Mouse (Mus musculus) brain, embryonic 14.5 days (tissue): ENCODE data around the gene Bak1.

ENCODE experiments used
- CTCF ChIP-seq: fragments of 200-500 bp; IDR thresholded peaks from 2 replicates; pipeline ENCODE4 v1.5.1; 2012; ENCODE audit warnings: inconsistent platforms, mild to moderate bottlenecking, moderate library complexity, borderline replicate concordance; ENCODE audit not compliant: insufficient read depth, insufficient read length; ENCODE audit errors: extremely low read depth
- POLR2A ChIP-seq: fragments of 200-500 bp; IDR thresholded peaks from 2 replicates; pipeline ENCODE4 v1.6.1; 2012; ENCODE audit warnings: mild to moderate bottlenecking, inconsistent platforms, borderline replicate concordance; ENCODE audit not compliant: poor library complexity, insufficient read depth, insufficient read length, severe bottlenecking; ENCODE audit errors: extremely low read depth

GRCm38 (mm10) chr17:27072363-27072762, 43.6 kb upstream of the Bak1 start:
- TF ChIP-seq CTCF (no peak), POLR2A (no peak)
